Mouse (Mus musculus) CH12.LX (cell line): ENCODE results near the gene App. TPM values are rescaled to one million over a fixed set of nuclear protein-coding genes. Genes with fewer than 3 reads are reported as not detected.

Experiments used
- DNase-seq: peaks from one replicate; pipeline ENCODE4 v3.0.0-alpha.2; 2013; ENCODE audit errors: extremely low read depth
- H3K27ac ChIP-seq: 2 replicates; pipeline ENCODE4 v1.5.1; 2012; ENCODE audit warnings: low read depth, mild to moderate bottlenecking, control low read depth, moderate library complexity; ENCODE audit not compliant: insufficient read depth
- H3K27me3 ChIP-seq: replicated peaks from 2 replicates; pipeline ENCODE3; 2012; ENCODE audit warnings: inconsistent platforms
- H3K36me3 ChIP-seq, 2 experiments: replicated peaks in 1 of 2; 2 replicates each; pipeline versions ENCODE3 to v1.6.1; 2012; ENCODE audit warnings: inconsistent platforms in 1 of 2, low read length in 1 of 2, mild to moderate bottlenecking in 1 of 2, mixed read lengths in 1 of 2, moderate library complexity in 1 of 2; ENCODE audit not compliant: control insufficient read depth in 1 of 2, insufficient read depth in 1 of 2
- H3K4me1 ChIP-seq, 2 experiments: 2 replicates each; pipeline ENCODE4 v1.6.1; 2012; ENCODE audit warnings: inconsistent platforms in 1 of 2, moderate library complexity in 1 of 2; ENCODE audit not compliant: insufficient read depth in 2 of 2, control insufficient read depth in 1 of 2
- H3K4me2 ChIP-seq: 2 replicates; pipeline ENCODE4 v1.6.1; 2012; ENCODE audit warnings: low read depth, mild to moderate bottlenecking, control low read depth; ENCODE audit not compliant: poor library complexity, insufficient read depth, severe bottlenecking
- H3K4me3 ChIP-seq, 3 experiments: fragments of 150-350 bp in 1 of 3; sonication (generic) in 1 of 3; replicated peaks in 1 of 3; 2 replicates each; pipeline versions ENCODE3 to v1.5.1; 2011 to 2012; ENCODE audit warnings: low read depth in 2 of 3, low read length in 2 of 3, mild to moderate bottlenecking in 2 of 3, moderate library complexity in 2 of 3, control low read depth in 1 of 3, improper control_type of control experiment in 1 of 3, inconsistent platforms in 1 of 3, mixed read lengths in 1 of 3; ENCODE audit not compliant: poor library complexity in 1 of 3
- H3K79me2 ChIP-seq: replicated peaks from 2 replicates; pipeline ENCODE4 v1.6.1; 2012; ENCODE audit warnings: mild to moderate bottlenecking, moderate library complexity; ENCODE audit not compliant: control insufficient read depth, poor library complexity, insufficient read depth, severe bottlenecking; ENCODE audit errors: extremely low read depth
- H3K9ac ChIP-seq: 2 replicates; pipeline ENCODE4 v1.6.1; 2012; ENCODE audit warnings: low read depth, mild to moderate bottlenecking, control low read depth, moderate library complexity; ENCODE audit not compliant: insufficient read depth
- H3K9me3 ChIP-seq: replicated peaks from 2 replicates; pipeline ENCODE3; 2012; ENCODE audit warnings: low read length, inconsistent platforms, mixed read lengths
- BHLHE40 ChIP-seq: IDR thresholded peaks from 2 replicates; pipeline ENCODE4 v1.6.1; 2011; ENCODE audit warnings: mild to moderate bottlenecking, low read depth, low read length, improper control_type of control experiment
- CTCF ChIP-seq, 2 experiments: IDR thresholded peaks in 1 of 2; conservative IDR thresholded peaks in 1 of 2; 2 replicates each; pipeline ENCODE4 v1.5.1; 2011 to 2012; ENCODE audit warnings: low read depth in 2 of 2, low read length in 2 of 2, improper control_type of control experiment in 1 of 2, inconsistent platforms in 1 of 2, mild to moderate bottlenecking in 1 of 2, moderate library complexity in 1 of 2
- E2F4 ChIP-seq: IDR thresholded peaks from 2 replicates; pipeline ENCODE4 v1.6.1; 2011; ENCODE audit warnings: low read depth, low read length, improper control_type of control experiment; ENCODE audit not compliant: insufficient replicate concordance
- ELF1 ChIP-seq: IDR thresholded peaks from 2 replicates; pipeline ENCODE4 v1.6.1; 2014; ENCODE audit warnings: low read depth, mild to moderate bottlenecking, inconsistent platforms, low read length, improper control_type of control experiment
- EP300 ChIP-seq: IDR thresholded peaks from 2 replicates; pipeline ENCODE4 v1.6.1; 2011; ENCODE audit warnings: low read length, improper control_type of control experiment
- ETS1 ChIP-seq: conservative IDR thresholded peaks from 2 replicates; pipeline ENCODE4 v1.6.1; 2012; ENCODE audit warnings: low read depth, mild to moderate bottlenecking, inconsistent platforms, low read length, improper control_type of control experiment, moderate library complexity
- HCFC1 ChIP-seq: IDR thresholded peaks from 2 replicates; pipeline ENCODE4 v1.6.1; 2012; ENCODE audit warnings: low read depth, mild to moderate bottlenecking, inconsistent platforms, low read length, improper control_type of control experiment
- KAT2A ChIP-seq: IDR thresholded peaks from 2 replicates; pipeline ENCODE4 v1.6.1; 2012; ENCODE audit warnings: low read length, improper control_type of control experiment, inconsistent platforms; ENCODE audit not compliant: insufficient replicate concordance
- MAFK ChIP-seq: IDR thresholded peaks from 2 replicates; pipeline ENCODE4 v1.6.1; 2011; ENCODE audit warnings: low read length, improper control_type of control experiment; ENCODE audit not compliant: insufficient replicate concordance
- MAX ChIP-seq: IDR thresholded peaks from 2 replicates; pipeline ENCODE4 v1.6.1; 2011; ENCODE audit warnings: low read length, improper control_type of control experiment
- MAZ ChIP-seq: IDR thresholded peaks from 2 replicates; pipeline ENCODE4 v1.6.1; 2012; ENCODE audit warnings: low read depth, mild to moderate bottlenecking, inconsistent platforms, low read length, improper control_type of control experiment, moderate library complexity
- MEF2A ChIP-seq: IDR thresholded peaks from 2 replicates; pipeline ENCODE4 v1.6.1; 2014; ENCODE audit warnings: low read depth, mild to moderate bottlenecking, inconsistent platforms, low read length, improper control_type of control experiment, borderline replicate concordance
- NELFE ChIP-seq: IDR thresholded peaks from 2 replicates; pipeline ENCODE4 v1.6.1; 2011; ENCODE audit warnings: low read depth, low read length, improper control_type of control experiment
- NRF1 ChIP-seq: IDR thresholded peaks from 2 replicates; pipeline ENCODE4 v1.6.1; 2014; ENCODE audit warnings: low read depth, mild to moderate bottlenecking, inconsistent platforms, low read length, improper control_type of control experiment, moderate library complexity
- PAX5 ChIP-seq: IDR thresholded peaks from 2 replicates; pipeline ENCODE4 v1.6.1; 2012; ENCODE audit warnings: low read length, inconsistent platforms, mixed read lengths
- POLR2A ChIP-seq: IDR thresholded peaks from 2 replicates; pipeline ENCODE4 v1.6.1; 2011; ENCODE audit warnings: low read depth, mild to moderate bottlenecking, improper control_type of control experiment, low read length
- POLR2AphosphoS2 ChIP-seq: IDR thresholded peaks from 2 replicates; pipeline ENCODE4 v1.6.1; 2011; ENCODE audit warnings: low read depth, low read length, improper control_type of control experiment
- RAD21 ChIP-seq: IDR thresholded peaks from 2 replicates; pipeline ENCODE4 v1.6.1; 2011; ENCODE audit warnings: low read depth, mild to moderate bottlenecking, low read length, improper control_type of control experiment, moderate library complexity
- RCOR1 ChIP-seq: conservative IDR thresholded peaks from 2 replicates; pipeline ENCODE4 v1.6.1; 2012; ENCODE audit warnings: low read depth, mild to moderate bottlenecking, inconsistent platforms, low read length, improper control_type of control experiment
- SIN3A ChIP-seq: IDR thresholded peaks from 2 replicates; pipeline ENCODE4 v1.6.1; 2012; ENCODE audit warnings: low read length, improper control_type of control experiment, inconsistent platforms
- TCF12 ChIP-seq: IDR thresholded peaks from 2 replicates; pipeline ENCODE4 v1.6.1; 2014; ENCODE audit warnings: low read depth, mild to moderate bottlenecking, inconsistent platforms, low read length, improper control_type of control experiment
- USF2 ChIP-seq: conservative IDR thresholded peaks from 2 replicates; pipeline ENCODE4 v1.6.1; 2011; ENCODE audit warnings: low read depth, low read length, improper control_type of control experiment
- ZC3H11A ChIP-seq: IDR thresholded peaks from 2 replicates; pipeline ENCODE4 v1.6.1; 2012; ENCODE audit warnings: low read depth, mild to moderate bottlenecking, inconsistent platforms, low read length, improper control_type of control experiment
- ZMIZ1 ChIP-seq: IDR thresholded peaks from 2 replicates; pipeline ENCODE4 v1.6.1; 2012; ENCODE audit warnings: low read depth, mild to moderate bottlenecking, inconsistent platforms, low read length, improper control_type of control experiment
- dilution Hi-C: fragments of 300-500 bp; cut with MboI; formaldehyde crosslinking; loops from 2 replicates; pipeline ENCODE4 v1.14.3; 2020; ENCODE audit warnings: low sequenced_read_pairs; ENCODE audit not compliant: extremely low pct_unique_long_range_greater_than_20kb, extremely low pct_ligation_motif_present
- in situ Hi-C: fragments of 300-500 bp; cut with MboI; formaldehyde crosslinking; loops from 3 replicates; pipeline ENCODE4 v1.14.3; 2019; ENCODE audit warnings: low sequenced_read_pairs, low pct_ligation_motif_present, low pct_unique_long_range_greater_than_20kb, mixed read lengths
- polyA plus RNA-seq: library from polyadenylated mRNA; unstranded; fragments of >175 nt; gene quantifications from 2 replicates; pipeline ENCODE4 v1.2.1, GENCODE M21; 2012; ENCODE audit warnings: low read depth; ENCODE audit not compliant: insufficient read length
- total RNA-seq, 2 experiments: library from RNA; depleted of rRNA; stranded (reverse); fragments of 300-350 nt in 1 of 2; fragments of >200 nt in 1 of 2; gene quantifications; 2 replicates each; pipeline ENCODE4 v1.2.3; 2012 to 2014

Gene App
- total and polyA plus RNA-seq, 3 experiments, result 31.1 to 99.2 (median 84.1) TPM

DNA sequence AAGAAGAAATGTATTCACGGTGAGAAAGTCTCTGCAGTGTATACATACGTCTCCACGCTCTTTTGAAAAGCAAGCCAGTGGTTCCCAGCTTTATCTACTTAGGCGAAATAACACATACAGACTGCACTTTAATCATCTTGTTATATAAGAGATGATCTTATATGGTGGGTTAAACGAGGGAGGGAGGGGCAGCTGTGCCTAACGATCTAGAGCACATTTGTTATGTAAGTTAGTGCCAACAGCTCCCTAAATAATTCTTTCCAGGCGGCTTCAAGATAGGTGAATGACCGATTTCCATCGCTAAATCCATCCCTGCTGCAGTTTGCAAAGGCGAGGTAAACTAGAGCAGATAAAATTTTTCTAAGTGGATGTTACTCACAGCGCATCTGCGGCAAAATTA, 210.0 kb downstream of the App start:
- H3K4me2 ChIP-seq, result no peak overlapping the region
- H3K9ac ChIP-seq, result no peak overlapping the region
- H3K79me2 ChIP-seq, result no peaks in the 10 kb centered on the region
- peaks cover 13 to 24% of the 10 kb centered on the region in 2 experiments for H3K4me1 ChIP-seq
- H3K4me3 ChIP-seq, result no peak overlapping the region
- H3K9me3 ChIP-seq, result no peaks in the 10 kb centered on the region
- DNase-seq, result no peak
- H3K27ac ChIP-seq, result no peak overlapping the region
- in situ Hi-C loops (loop anchor here (25.0 kb wide), 1 partner anchor 724 kb away; no protein-coding TSS in a partner anchor), dilution Hi-C loops (no loop called here)
- no peaks in the 10 kb centered on the region for H3K27me3 ChIP-seq
- TF ChIP-seq CTCF (conservative IDR thresholded peaks at IDR 0.05 in 1 of 2, IDR thresholded peaks at IDR 0.05 in 1 of 2; ENCODE audit: low read depth in 2 of 2, low read length in 2 of 2), result no peak
- TF ChIP-seq POLR2A, result no peak
- no peak for TF ChIP-seq RAD21
- TF ChIP-seq ZMIZ1, result no peak
- TF ChIP-seq ETS1, result no peak
- TF ChIP-seq HCFC1, result no peak
- H3K36me3 ChIP-seq, result peaks cover 47 to 65% of the 10 kb centered on the region in 2 experiments

DNA sequence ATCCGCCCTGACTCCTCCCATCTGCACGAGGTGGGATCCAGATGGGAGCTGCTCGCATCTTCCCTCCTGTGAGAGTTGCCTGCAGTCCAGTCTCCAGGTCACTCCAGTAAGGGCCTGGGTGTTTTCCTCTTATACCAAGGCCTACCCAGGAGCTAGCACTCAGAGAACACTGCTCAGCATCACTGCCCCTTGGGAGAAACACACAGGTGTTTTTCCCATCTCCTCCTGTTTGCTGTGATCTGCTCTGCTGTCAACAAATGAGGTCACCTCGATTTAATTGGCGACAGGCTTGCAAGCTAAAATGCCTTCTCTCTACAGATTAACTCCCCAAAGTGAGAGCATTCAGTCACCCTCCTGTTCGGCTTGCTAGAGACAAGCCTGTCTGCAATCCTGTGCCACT, 216.3 kb downstream of the App start:
- Histone ChIP-seq H3K9ac (no peak overlapping the region), H3K9me3 (no peaks in the 10 kb centered on the region), H3K4me2 (no peak overlapping the region), H3K36me3 (peaks cover 33 to 63% of the 10 kb centered on the region in 2 experiments), H3K27me3 (no peaks in the 10 kb centered on the region), H3K4me1 (peaks cover 0 to 10% of the 10 kb centered on the region in 2 experiments; a peak in 1 of 4 replicates), H3K27ac (no peak overlapping the region), H3K79me2 (no peaks in the 10 kb centered on the region), H3K4me3 (no peak overlapping the region)
- DNase-seq, result no peak
- TF ChIP-seq NRF1, result no peak
- TF ChIP-seq EP300, result no peak
- TF ChIP-seq E2F4, result no peak
- TF ChIP-seq SIN3A, result no peak
- no peak for TF ChIP-seq KAT2A
- TF ChIP-seq CTCF (conservative IDR thresholded peaks at IDR 0.05 in 1 of 2, IDR thresholded peaks at IDR 0.05 in 1 of 2; ENCODE audit: low read depth in 2 of 2, low read length in 2 of 2), result no peak
- TF ChIP-seq BHLHE40, result no peak
- no peak for TF ChIP-seq ZC3H11A
- TF ChIP-seq ELF1, result no peak
- TF ChIP-seq NELFE, result no peak
- in situ Hi-C loops (loop anchor here (5.0 to 25.0 kb wide), 3 partner anchors 200 to 730 kb away; no protein-coding TSS in a partner anchor), dilution Hi-C loops (no loop called here)

DNA sequence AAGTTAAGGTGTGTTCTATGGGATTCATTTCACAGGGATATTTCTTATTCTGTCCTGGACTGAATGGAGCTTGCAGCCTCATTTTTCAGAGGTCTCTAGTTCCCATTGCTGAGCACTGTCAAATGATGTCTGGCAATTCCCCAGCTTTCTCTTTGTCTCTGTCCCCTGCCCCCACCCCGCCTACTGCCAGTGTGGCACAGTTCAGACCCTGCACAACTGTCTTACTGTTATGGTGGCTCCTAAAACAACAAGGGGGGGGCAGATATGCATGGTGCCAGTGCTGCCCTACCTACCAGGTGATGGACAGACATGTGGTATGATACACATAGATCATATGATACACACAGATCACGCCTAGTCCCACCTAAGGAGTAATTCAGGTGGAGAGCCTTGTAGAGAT, 216.9 kb downstream of the App start:
- Histone ChIP-seq H3K4me2 (no peak overlapping the region), H3K9ac (no peak overlapping the region), H3K27me3 (no peaks in the 10 kb centered on the region), H3K27ac (no peak overlapping the region), H3K36me3 (peaks cover 32 to 60% of the 10 kb centered on the region in 2 experiments), H3K79me2 (no peaks in the 10 kb centered on the region), H3K4me3 (no peak overlapping the region), H3K4me1 (peaks cover 0 to 10% of the 10 kb centered on the region in 2 experiments; a peak in 1 of 4 replicates), H3K9me3 (no peaks in the 10 kb centered on the region)
- dilution Hi-C loops (no loop called here), in situ Hi-C loops (loop anchor here (5.0 to 25.0 kb wide), 3 partner anchors 201 to 731 kb away; no protein-coding TSS in a partner anchor)
- no peak for DNase-seq
- TF ChIP-seq MAZ (no peak), MEF2A (no peak), POLR2AphosphoS2 (no peak), HCFC1 (no peak), MAFK (no peak), ZMIZ1 (no peak), EP300 (no peak), E2F4 (no peak), SIN3A (no peak), PAX5 (no peak), RCOR1 (no peak), MAX (no peak), ETS1 (no peak), TCF12 (no peak), CTCF (conservative IDR thresholded peaks at IDR 0.05 in 1 of 2, IDR thresholded peaks at IDR 0.05 in 1 of 2; ENCODE audit: low read depth in 2 of 2, low read length in 2 of 2) (no peak), USF2 (no peak)
